Mouse (Mus musculus): ENCODE measurements around the gene Olfm2. TPM values are rescaled to one million over a fixed set of nuclear protein-coding genes. Genes with fewer than 3 reads are reported as not detected.
A peak's percentile ranks its signal among the peaks of the same experiment; 100 is the strongest.

The Olfm2 gene
- polyA plus RNA-seq, 1 experiment from 2014 or later: 3.3 TPM

- WGBS: 14% methylated on average over 22 of the region's 22 CpGs
- H3K36me3 ChIP-seq: no peaks in the 10 kb centered on the region
- no peak overlapping the region for H3K27ac ChIP-seq
- no peaks in the 10 kb centered on the region; the same call in 1 of the 2 replicates for H3K9me3 ChIP-seq
- H3K4me1 ChIP-seq (replicated peaks): peaks cover 19% of the 10 kb centered on the region
- H3K4me3 ChIP-seq (replicated peaks): no peak overlapping the region
- H3K9ac ChIP-seq (replicated peaks): no peak overlapping the region
- H3K27me3 ChIP-seq: peaks cover 81% of the 10 kb centered on the region
- H3K4me2 ChIP-seq: no peak overlapping the region
- no peak for ATAC-seq (ENCODE audit: insufficient number of reproducible peaks, insufficient read depth, low FRiP score, low TSS enrichment, low read depth)
These were observed 2.0 kb downstream of the Olfm2 start for GRCm38 (mm10) chr9:20743946-20744738.

GRCm38 (mm10) chr9:20740407-20740806 lies 5.7 kb downstream of the Olfm2 start:
- WGBS: 3% methylated on average over 12 of the region's 12 CpGs
- H3K9me3 ChIP-seq: no peaks in the 10 kb centered on the region; the same call in 1 of the 2 replicates
- peak overlapping the region; percentile 42 for H3K4me2 ChIP-seq
- H3K27ac ChIP-seq: no peak overlapping the region
- no peak overlapping the region for H3K9ac ChIP-seq (replicated peaks)
- H3K4me1 ChIP-seq (replicated peaks): peaks cover 5% of the 10 kb centered on the region; the same call in 1 of the 2 replicates
- H3K4me3 ChIP-seq (replicated peaks): 0 out of 2 replicates have a peak overlapping the region, but pooled peaks have one; percentile 3
- ATAC-seq (ENCODE audit: insufficient number of reproducible peaks, insufficient read depth, low FRiP score, low TSS enrichment, low read depth): peak; percentile 69; the same call in 1 of the 2 replicates
- H3K27me3 ChIP-seq: peaks cover 49% of the 10 kb centered on the region
- no peaks in the 10 kb centered on the region for H3K36me3 ChIP-seq

GRCm38 (mm10) chr9:20738251-20738999 lies 7.7 kb downstream of the Olfm2 start:
- Histone ChIP-seq H3K36me3 (no peaks in the 10 kb centered on the region), H3K4me3 (replicated peaks) (no peak overlapping the region), H3K9me3 (no peaks in the 10 kb centered on the region), H3K4me1 (replicated peaks) (0 out of 2 replicates have a peak, but pooled peaks cover 3% of the 10 kb centered on the region), H3K4me2 (no peak overlapping the region), H3K27me3 (peaks cover 29% of the 10 kb centered on the region), H3K9ac (replicated peaks) (no peak overlapping the region), H3K27ac (no peak overlapping the region)
- no peak for ATAC-seq (ENCODE audit: insufficient number of reproducible peaks, insufficient read depth, low FRiP score, low TSS enrichment, low read depth)
- WGBS: 56% methylated on average over 8 of the region's 8 CpGs

- H3K9me3 ChIP-seq: no peaks in the 10 kb centered on the region
- ATAC-seq (ENCODE audit: insufficient number of reproducible peaks, insufficient read depth, low FRiP score, low TSS enrichment, low read depth): no peak
- 91% methylated on average over 2 of the region's 2 CpGs for WGBS
- no peaks in the 10 kb centered on the region for H3K36me3 ChIP-seq
- peaks cover 20% of the 10 kb centered on the region for H3K27me3 ChIP-seq
- no peak overlapping the region for H3K4me3 ChIP-seq (replicated peaks)
- no peak overlapping the region for H3K27ac ChIP-seq
- H3K4me2 ChIP-seq: no peak overlapping the region
- 0 out of 2 replicates have a peak, but pooled peaks cover 3% of the 10 kb centered on the region for H3K4me1 ChIP-seq (replicated peaks)
- no peak overlapping the region for H3K9ac ChIP-seq (replicated peaks)
These were observed 8.9 kb downstream of the Olfm2 start for GRCm38 (mm10) chr9:20737227-20737626.

GRCm38 (mm10) chr9:20734692-20735091 lies 11.5 kb downstream of the Olfm2 start:
- no peak overlapping the region for H3K4me2 ChIP-seq
- no peak for ATAC-seq (ENCODE audit: insufficient number of reproducible peaks, insufficient read depth, low FRiP score, low TSS enrichment, low read depth)
- no peak overlapping the region for H3K4me3 ChIP-seq (replicated peaks)
- H3K36me3 ChIP-seq: no peaks in the 10 kb centered on the region
- no peaks in the 10 kb centered on the region for H3K9me3 ChIP-seq
- H3K4me1 ChIP-seq (replicated peaks): no peaks in the 10 kb centered on the region
- H3K27me3 ChIP-seq: peaks cover 22% of the 10 kb centered on the region
- no peak overlapping the region for H3K9ac ChIP-seq (replicated peaks)
- H3K27ac ChIP-seq: no peak overlapping the region
- 68% methylated on average over 3 of the region's 3 CpGs for WGBS

GRCm38 (mm10) chr9:20731797-20732196 lies 14.4 kb downstream of the Olfm2 start:
- H3K9ac ChIP-seq (replicated peaks): no peak overlapping the region
- H3K27me3 ChIP-seq: peaks cover 45% of the 10 kb centered on the region
- H3K27ac ChIP-seq: no peak overlapping the region
- H3K36me3 ChIP-seq: no peaks in the 10 kb centered on the region
- peaks cover 10% of the 10 kb centered on the region for H3K4me1 ChIP-seq (replicated peaks)
- H3K9me3 ChIP-seq: no peaks in the 10 kb centered on the region
- no peak overlapping the region for H3K4me2 ChIP-seq
- ATAC-seq (ENCODE audit: insufficient number of reproducible peaks, insufficient read depth, low FRiP score, low TSS enrichment, low read depth): no peak
- WGBS: 61% methylated on average over 4 of the region's 4 CpGs
- no peak overlapping the region for H3K4me3 ChIP-seq (replicated peaks)

GRCm38 (mm10) chr9:20729451-20729850 lies 16.7 kb downstream of the Olfm2 start:
- H3K4me3 ChIP-seq (replicated peaks): no peak overlapping the region
- WGBS: 67% methylated on average over 6 of the region's 6 CpGs
- peaks cover 68% of the 10 kb centered on the region for H3K27me3 ChIP-seq
- H3K4me2 ChIP-seq: no peak overlapping the region
- H3K36me3 ChIP-seq: no peaks in the 10 kb centered on the region
- peaks cover 18% of the 10 kb centered on the region for H3K4me1 ChIP-seq (replicated peaks)
- H3K27ac ChIP-seq: no peak overlapping the region
- ATAC-seq (ENCODE audit: insufficient number of reproducible peaks, insufficient read depth, low FRiP score, low TSS enrichment, low read depth): no peak
- no peak overlapping the region for H3K9ac ChIP-seq (replicated peaks)
- no peaks in the 10 kb centered on the region for H3K9me3 ChIP-seq

GRCm38 (mm10) chr9:20727601-20728113 lies 18.5 kb downstream of the Olfm2 start:
- under 1% methylated on average over 46 of the region's 46 CpGs for WGBS
- H3K36me3 ChIP-seq: no peaks in the 10 kb centered on the region
- peak; percentile 57 for ATAC-seq (ENCODE audit: insufficient number of reproducible peaks, insufficient read depth, low FRiP score, low TSS enrichment, low read depth)
- H3K4me3 ChIP-seq (replicated peaks): peak overlapping the region; percentile 60
- peaks cover 18% of the 10 kb centered on the region for H3K4me1 ChIP-seq (replicated peaks)
- peak overlapping the region; percentile 98 for H3K4me2 ChIP-seq
- no peaks in the 10 kb centered on the region for H3K9me3 ChIP-seq
- H3K9ac ChIP-seq (replicated peaks): peak overlapping the region; percentile 49; the same call in 1 of the 2 replicates
- peaks cover 81% of the 10 kb centered on the region for H3K27me3 ChIP-seq
- H3K27ac ChIP-seq: no peak overlapping the region

- Histone ChIP-seq H3K9ac (replicated peaks) (peak overlapping the region; percentile 49), H3K4me2 (peak overlapping the region; percentile 98), H3K36me3 (no peaks in the 10 kb centered on the region), H3K9me3 (no peaks in the 10 kb centered on the region), H3K4me3 (replicated peaks) (peak overlapping the region; percentile 60), H3K27ac (no peak overlapping the region), H3K27me3 (peaks cover 78% of the 10 kb centered on the region), H3K4me1 (replicated peaks) (peaks cover 18% of the 10 kb centered on the region)
- no peak for ATAC-seq (ENCODE audit: insufficient number of reproducible peaks, insufficient read depth, low FRiP score, low TSS enrichment, low read depth)
- under 1% methylated on average over 54 of the region's 54 CpGs for WGBS
These were observed 19.1 kb downstream of the Olfm2 start for GRCm38 (mm10) chr9:20726859-20727600.

GRCm38 (mm10) chr9:20726134-20726858 lies 19.9 kb downstream of the Olfm2 start:
- no peaks in the 10 kb centered on the region for H3K36me3 ChIP-seq
- peak overlapping the region; percentile 60 for H3K4me3 ChIP-seq (replicated peaks)
- H3K27ac ChIP-seq: no peak overlapping the region
- H3K9me3 ChIP-seq: no peaks in the 10 kb centered on the region
- ATAC-seq (ENCODE audit: insufficient number of reproducible peaks, insufficient read depth, low FRiP score, low TSS enrichment, low read depth): no peak; the same call in 1 of the 2 replicates
- peaks cover 82% of the 10 kb centered on the region for H3K27me3 ChIP-seq
- H3K9ac ChIP-seq (replicated peaks): peak overlapping the region; percentile 49
- under 1% methylated on average over 42 of the region's 42 CpGs for WGBS
- peak overlapping the region; percentile 98 for H3K4me2 ChIP-seq
- peaks cover 23% of the 10 kb centered on the region for H3K4me1 ChIP-seq (replicated peaks)
